Mouse (Mus musculus) MEL (cell line): ENCODE measurements around the gene Hdac4. TPM values are rescaled to one million over a fixed set of nuclear protein-coding genes. Genes with fewer than 3 reads are reported as not detected.

Experiments used
- DNase-seq: peaks from one replicate; pipeline ENCODE4 v3.0.0; 2011; ENCODE audit warnings: low read depth, low spot score
- H3K27ac ChIP-seq: 2 replicates; pipeline ENCODE4 v1.5.1; 2012; ENCODE audit warnings: low read depth, mild to moderate bottlenecking, control low read depth, low read length, moderate library complexity; ENCODE audit not compliant: control insufficient read depth
- H3K27me3 ChIP-seq, 2 experiments: fragments of 150-350 bp in 1 of 2; sonication (generic) in 1 of 2; 2 replicates each; pipeline ENCODE4 v1.6.1; 2012; ENCODE audit warnings: low read length in 2 of 2, mild to moderate bottlenecking in 2 of 2, improper control_type of control experiment in 1 of 2, moderate library complexity in 1 of 2; ENCODE audit not compliant: insufficient read depth in 2 of 2, control insufficient read depth in 1 of 2
- H3K36me3 ChIP-seq, 2 experiments: 2 replicates each; pipeline ENCODE4 v1.6.1; 2012 to 2014; ENCODE audit warnings: low read length in 2 of 2, improper control_type of control experiment in 1 of 2, inconsistent platforms in 1 of 2, mild to moderate bottlenecking in 1 of 2; ENCODE audit not compliant: insufficient read depth in 2 of 2, control insufficient read depth in 1 of 2
- H3K4me1 ChIP-seq, 2 experiments: fragments of 150-350 bp in 1 of 2; sonication (generic) in 1 of 2; 2 replicates each; pipeline ENCODE4 v1.6.1; 2012; ENCODE audit warnings: low read length in 2 of 2, improper control_type of control experiment in 1 of 2, mild to moderate bottlenecking in 1 of 2; ENCODE audit not compliant: insufficient read depth in 2 of 2, control insufficient read depth in 1 of 2
- H3K4me3 ChIP-seq, 2 experiments: fragments of 150-350 bp in 1 of 2; sonication (generic) in 1 of 2; 2 replicates each; pipeline ENCODE4 v1.5.1; 2012; ENCODE audit warnings: low read depth in 2 of 2, low read length in 2 of 2, mild to moderate bottlenecking in 2 of 2, moderate library complexity in 2 of 2, control low read depth in 1 of 2, improper control_type of control experiment in 1 of 2; ENCODE audit not compliant: control insufficient read depth in 1 of 2, insufficient read depth in 1 of 2
- H3K79me2 ChIP-seq: 2 replicates; pipeline ENCODE4 v1.6.1; 2012; ENCODE audit warnings: mild to moderate bottlenecking, low read length, moderate library complexity; ENCODE audit not compliant: control insufficient read depth, poor library complexity, insufficient read depth
- H3K9ac ChIP-seq: 2 replicates; pipeline ENCODE4 v1.6.1; 2012; ENCODE audit warnings: low read depth, mild to moderate bottlenecking, control low read depth, low read length, moderate library complexity; ENCODE audit not compliant: control insufficient read depth, poor library complexity, severe bottlenecking
- H3K9me3 ChIP-seq: fragments of 150-350 bp; sonication (generic); replicated peaks from 2 replicates; pipeline ENCODE4 v1.6.1; 2012; ENCODE audit warnings: mild to moderate bottlenecking, low read length, improper control_type of control experiment, moderate library complexity; ENCODE audit not compliant: insufficient read depth
- CHD1 ChIP-seq: IDR thresholded peaks from 2 replicates; pipeline ENCODE4 v1.6.1; 2012; ENCODE audit warnings: low read depth, mild to moderate bottlenecking, inconsistent platforms, low read length, improper control_type of control experiment
- E2F4 ChIP-seq: IDR thresholded peaks from 2 replicates; pipeline ENCODE4 v1.6.1; 2011; ENCODE audit warnings: low read depth, low read length, improper control_type of control experiment, borderline replicate concordance
- ELF1 ChIP-seq: IDR thresholded peaks from 2 replicates; pipeline ENCODE4 v1.6.1; 2014; ENCODE audit warnings: low read depth, mild to moderate bottlenecking, inconsistent platforms, low read length, improper control_type of control experiment, moderate library complexity
- EP300 ChIP-seq, 2 experiments: IDR thresholded peaks; 2 replicates each; pipeline ENCODE4 v1.6.1; 2011; ENCODE audit warnings: improper control_type of control experiment in 2 of 2, low read length in 2 of 2, low read depth in 1 of 2, mild to moderate bottlenecking in 1 of 2
- ETS1 ChIP-seq: IDR thresholded peaks from 2 replicates; pipeline ENCODE4 v1.6.1; 2012; ENCODE audit warnings: low read depth, mild to moderate bottlenecking, inconsistent platforms, low read length, improper control_type of control experiment, moderate library complexity
- GATA1 ChIP-seq: IDR thresholded peaks from 2 replicates; pipeline ENCODE4 v1.6.1; 2011; ENCODE audit warnings: low read depth, low read length, improper control_type of control experiment
- HCFC1 ChIP-seq: IDR thresholded peaks from 2 replicates; pipeline ENCODE4 v1.6.1; 2012; ENCODE audit warnings: low read depth, mild to moderate bottlenecking, inconsistent platforms, low read length, improper control_type of control experiment, moderate library complexity
- MAX ChIP-seq: IDR thresholded peaks from 2 replicates; pipeline ENCODE4 v1.6.1; 2011; ENCODE audit warnings: low read length, improper control_type of control experiment
- MEF2A ChIP-seq: IDR thresholded peaks from 2 replicates; pipeline ENCODE4 v1.6.1; 2014; ENCODE audit warnings: low read depth, mild to moderate bottlenecking, inconsistent platforms, low read length, improper control_type of control experiment; ENCODE audit not compliant: poor library complexity, insufficient replicate concordance, severe bottlenecking; ENCODE audit errors: extremely low read depth
- MXI1 ChIP-seq: IDR thresholded peaks from 2 replicates; pipeline ENCODE4 v1.6.1; 2011; ENCODE audit warnings: mild to moderate bottlenecking, low read depth, low read length, improper control_type of control experiment
- MYB ChIP-seq: IDR thresholded peaks from 2 replicates; pipeline ENCODE4 v1.6.1; 2011; ENCODE audit warnings: mild to moderate bottlenecking, low read depth, low read length, improper control_type of control experiment
- NELFE ChIP-seq: IDR thresholded peaks from 2 replicates; pipeline ENCODE4 v1.6.1; 2011; ENCODE audit warnings: low read depth, low read length, improper control_type of control experiment
- NRF1 ChIP-seq: IDR thresholded peaks from 2 replicates; pipeline ENCODE4 v1.6.1; 2014; ENCODE audit warnings: low read depth, mild to moderate bottlenecking, inconsistent platforms, low read length, improper control_type of control experiment, moderate library complexity; ENCODE audit not compliant: poor library complexity, insufficient read depth, severe bottlenecking
- POLR2A ChIP-seq, 2 experiments: IDR thresholded peaks; 2 replicates each; pipeline ENCODE4 v1.6.1; 2011 to 2012; ENCODE audit warnings: low read length in 2 of 2, mild to moderate bottlenecking in 2 of 2, control low read depth in 1 of 2, improper control_type of control experiment in 1 of 2, low read depth in 1 of 2, moderate library complexity in 1 of 2; ENCODE audit not compliant: control insufficient read depth in 1 of 2, insufficient read depth in 1 of 2, poor library complexity in 1 of 2
- POLR2AphosphoS5 ChIP-seq: IDR thresholded peaks from 2 replicates; pipeline ENCODE4 v1.6.1; 2012; ENCODE audit warnings: low read depth, borderline replicate concordance, mild to moderate bottlenecking, inconsistent platforms, low read length, moderate library complexity, mixed read lengths
- RAD21 ChIP-seq: IDR thresholded peaks from 2 replicates; pipeline ENCODE4 v1.6.1; 2011; ENCODE audit warnings: mild to moderate bottlenecking, low read depth, low read length, improper control_type of control experiment
- RCOR1 ChIP-seq: IDR thresholded peaks from 2 replicates; pipeline ENCODE4 v1.6.1; 2012; ENCODE audit warnings: low read depth, mild to moderate bottlenecking, inconsistent platforms, low read length, improper control_type of control experiment
- SIN3A ChIP-seq: IDR thresholded peaks from 2 replicates; pipeline ENCODE4 v1.6.1; 2012; ENCODE audit warnings: low read length, improper control_type of control experiment, inconsistent platforms
- TAL1 ChIP-seq: IDR thresholded peaks from 2 replicates; pipeline ENCODE4 v1.6.1; 2012; ENCODE audit warnings: mild to moderate bottlenecking, inconsistent platforms, low read length, moderate library complexity, mixed read lengths
- TBP ChIP-seq: IDR thresholded peaks from 2 replicates; pipeline ENCODE4 v1.8.0; 2011; ENCODE audit warnings: low read depth, low read length, improper control_type of control experiment
- TCF12 ChIP-seq: IDR thresholded peaks from 2 replicates; pipeline ENCODE4 v1.6.1; 2014; ENCODE audit warnings: low read depth, mild to moderate bottlenecking, inconsistent platforms, low read length, improper control_type of control experiment, moderate library complexity
- USF1 ChIP-seq: IDR thresholded peaks from 2 replicates; pipeline ENCODE4 v1.6.1; 2014; ENCODE audit warnings: low read depth, mild to moderate bottlenecking, inconsistent platforms, low read length, improper control_type of control experiment, moderate library complexity
- ZMIZ1 ChIP-seq: IDR thresholded peaks from 2 replicates; pipeline ENCODE4 v1.6.1; 2012; ENCODE audit warnings: low read depth, mild to moderate bottlenecking, inconsistent platforms, low read length, improper control_type of control experiment, moderate library complexity
- ZNF384 ChIP-seq: IDR thresholded peaks from 2 replicates; pipeline ENCODE4 v1.6.1; 2012; ENCODE audit warnings: low read depth, mild to moderate bottlenecking, inconsistent platforms, low read length, improper control_type of control experiment
- polyA plus RNA-seq, 2 experiments: library from polyadenylated mRNA; stranded (reverse) in 1 of 2; unstranded in 1 of 2; fragments of >175 nt in 1 of 2; fragments of >200 nt in 1 of 2; gene quantifications; 2 replicates each; pipeline versions ENCODE4 v1.2.1 to v1.2.4; 2012; ENCODE audit warnings: low replicate concordance in 2 of 2, low read depth in 1 of 2; ENCODE audit not compliant: insufficient read length in 2 of 2, insufficient read depth in 1 of 2, missing spikeins in 1 of 2
- total RNA-seq: library from RNA; depleted of rRNA; stranded (reverse); fragments of 300-350 nt; gene quantifications from 2 replicates; pipeline ENCODE4 v1.2.3, GENCODE M21; 2012

Gene Hdac4
- total and polyA plus RNA-seq, 3 experiments = 11.0 to 19.5 (median 12.3) TPM

DNA sequence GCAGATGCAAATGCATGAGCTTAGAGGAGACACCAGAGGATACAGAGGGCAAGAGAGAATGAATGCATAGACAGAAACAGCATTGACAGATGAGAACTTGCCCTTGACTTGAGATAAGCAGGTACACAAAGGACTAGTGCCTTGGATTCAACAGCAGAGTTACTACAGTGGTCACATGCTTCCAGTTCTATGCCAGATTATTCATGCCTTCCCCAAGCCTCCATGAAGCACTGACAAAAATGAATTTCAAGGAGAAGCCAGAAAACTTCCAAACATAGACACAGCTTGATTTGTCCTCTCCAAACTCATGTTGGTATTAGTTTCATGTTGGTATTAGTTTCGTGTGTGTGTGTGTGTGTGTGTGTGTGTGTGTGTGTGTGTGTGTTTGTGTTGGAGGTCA is 149.8 kb downstream of the Hdac4 start:
- peaks cover 3 to 10% of the 10 kb centered on the region in 2 experiments; a peak in 2 of 4 replicates for H3K4me1 ChIP-seq
- no peaks in the 10 kb centered on the region for H3K79me2 ChIP-seq
- DNase-seq = no peak
- no peaks in the 10 kb centered on the region for H3K27me3 ChIP-seq
- H3K36me3 ChIP-seq = no peaks in the 10 kb centered on the region; a peak in 1 of 4 replicates
- no peak overlapping the region for H3K4me3 ChIP-seq
- TF ChIP-seq TAL1 (no peak), MEF2A (no peak), TCF12 (no peak), POLR2AphosphoS5 (no peak), HCFC1 (no peak), MAX (no peak), ZNF384 (no peak), SIN3A (no peak), USF1 (no peak), E2F4 (no peak), ETS1 (no peak), POLR2A (IDR thresholded peaks at IDR 0.05; ENCODE audit: control insufficient read depth in 1 of 2, insufficient read depth in 1 of 2, low read depth in 1 of 2, low read length in 2 of 2, poor library complexity in 1 of 2) (no peak), MYB (no peak)
- no peak overlapping the region for H3K9ac ChIP-seq
- no peak overlapping the region for H3K27ac ChIP-seq
- no peaks in the 10 kb centered on the region for H3K9me3 ChIP-seq

- Histone ChIP-seq H3K9ac (no peak overlapping the region), H3K4me3 (no peak overlapping the region), H3K9me3 (no peaks in the 10 kb centered on the region)
- TF ChIP-seq USF1 = no peak
- no peak for TF ChIP-seq EP300 (IDR thresholded peaks at IDR 0.05; ENCODE audit: low read depth in 1 of 2, low read length in 2 of 2)
- TF ChIP-seq NRF1 = no peak
- TF ChIP-seq TBP = no peak
- no peak for TF ChIP-seq CHD1
- TF ChIP-seq ZMIZ1 = no peak
- TF ChIP-seq RCOR1 = no peak
- TF ChIP-seq MXI1 = no peak
- TF ChIP-seq POLR2AphosphoS5 = no peak
- no peak for TF ChIP-seq NELFE
- no peak for TF ChIP-seq TCF12
- TF ChIP-seq GATA1 = no peak
- TF ChIP-seq RAD21 = no peak; the same call in 1 of the 2 replicates
- TF ChIP-seq ELF1 = no peak
- TF ChIP-seq, all 39 proteins: peak for 0
- no peak for DNase-seq
- H3K27me3 ChIP-seq = no peaks in the 10 kb centered on the region
- H3K4me1 ChIP-seq = peaks cover 3 to 9% of the 10 kb centered on the region in 2 experiments; a peak in 2 of 4 replicates
- no peaks in the 10 kb centered on the region for H3K79me2 ChIP-seq
- no peaks in the 10 kb centered on the region; a peak in 1 of 4 replicates for H3K36me3 ChIP-seq
- H3K27ac ChIP-seq = no peak overlapping the region
Measured at GRCm38 (mm10) chr1:92044868-92045267, 150.6 kb downstream of the Hdac4 start.
